Mouse (Mus musculus) large intestine, adult 2 months (tissue): ENCODE measurements around the gene Ccnt1. TPM values are rescaled to one million over a fixed set of nuclear protein-coding genes. Genes with fewer than 3 reads are reported as not detected.
"Not testable (repeated sequence)": the region's sequence is repeated elsewhere in the genome, so short reads cannot be mapped to it uniquely, and the experiment has no call there.

ENCODE experiments used
- DNase-seq: peaks from one replicate; pipeline ENCODE4 v3.0.0-alpha.2; 2012; ENCODE audit warnings: low read depth, low spot score
- WGBS: fragments of 180-500 bp; shearing (Covaris S2); methylation state at CpG from one replicate; pipeline ENCODE4 v1.1.7; 2018; 5-methylcytosine and 5-hydroxymethylcytosine counted together
- polyA plus RNA-seq: library from polyadenylated mRNA; depleted of rRNA; stranded (reverse); fragments of >200 nt; gene quantifications from 2 replicates; pipeline ENCODE4 v1.2.3, GENCODE M21; 2012

Gene Ccnt1
- polyA plus RNA-seq, 1 experiment = 6.7 TPM

DNA sequence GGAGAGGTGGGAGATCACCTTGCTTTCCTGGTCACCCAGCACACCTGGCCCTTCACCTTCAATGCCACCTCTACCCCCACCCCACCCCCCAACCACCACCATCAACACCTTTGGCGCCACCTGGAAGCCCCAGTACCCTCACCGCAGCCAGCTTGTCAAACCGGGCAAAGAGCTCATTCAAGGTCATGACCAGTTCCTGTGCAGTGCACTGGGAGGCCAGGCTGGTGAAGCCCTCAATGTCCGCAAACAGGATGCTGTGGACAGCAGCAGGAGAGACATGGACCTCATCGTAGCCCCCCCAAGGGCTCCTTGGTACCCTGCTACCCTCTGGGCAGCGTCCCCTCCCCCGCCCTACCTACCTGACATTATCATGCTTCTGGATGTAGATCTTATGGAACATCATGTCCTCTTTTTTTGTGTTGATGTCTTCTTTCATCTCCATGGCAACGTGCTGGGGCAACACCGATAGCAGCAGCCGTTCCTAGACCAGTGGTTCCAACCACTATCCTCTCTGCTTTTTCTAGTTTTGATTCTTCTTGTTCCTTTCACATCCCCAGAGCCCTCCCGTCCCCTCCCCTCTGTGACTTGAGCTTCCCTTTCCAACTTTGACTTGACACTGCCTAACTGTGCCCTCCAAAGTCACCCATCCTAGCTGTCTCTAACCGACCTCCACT is 29.4 kb upstream of the Ccnt1 start:
- DNase-seq = no peak
- 76% methylated on average over 12 of the region's 12 CpGs for WGBS

GRCm38 (mm10) chr15:98596609-98597008 is 25.9 kb upstream of the Ccnt1 start:
- 85% methylated on average over 14 of the region's 14 CpGs for WGBS
- DNase-seq = no peak

GRCm38 (mm10) chr15:98595049-98595448 is 24.3 kb upstream of the Ccnt1 start:
- WGBS = 48% methylated on average over 5 of the region's 5 CpGs
- DNase-seq = no peak

DNA sequence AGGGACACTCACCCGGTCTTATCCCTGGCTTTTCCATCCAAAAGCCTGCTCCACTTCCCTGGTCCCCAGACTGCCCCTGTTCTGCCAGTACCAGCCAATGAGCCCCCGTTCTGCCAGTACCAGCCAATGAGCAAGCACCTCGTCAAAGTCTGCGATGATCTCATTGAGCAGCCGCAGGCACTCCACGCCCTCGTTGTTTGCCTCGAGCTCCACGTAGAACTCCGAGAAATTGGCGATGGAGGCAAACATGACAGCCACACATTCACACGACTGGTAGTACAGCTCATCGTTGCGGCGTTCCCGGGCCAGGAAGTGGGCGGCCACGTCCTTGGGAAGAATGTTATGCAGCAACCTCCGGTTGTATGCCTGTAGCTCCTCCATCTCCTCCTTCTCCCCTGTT is 23.5 kb upstream of the Ccnt1 start:
- 71% methylated on average over 19 of the region's 19 CpGs for WGBS
- no peak for DNase-seq

DNA sequence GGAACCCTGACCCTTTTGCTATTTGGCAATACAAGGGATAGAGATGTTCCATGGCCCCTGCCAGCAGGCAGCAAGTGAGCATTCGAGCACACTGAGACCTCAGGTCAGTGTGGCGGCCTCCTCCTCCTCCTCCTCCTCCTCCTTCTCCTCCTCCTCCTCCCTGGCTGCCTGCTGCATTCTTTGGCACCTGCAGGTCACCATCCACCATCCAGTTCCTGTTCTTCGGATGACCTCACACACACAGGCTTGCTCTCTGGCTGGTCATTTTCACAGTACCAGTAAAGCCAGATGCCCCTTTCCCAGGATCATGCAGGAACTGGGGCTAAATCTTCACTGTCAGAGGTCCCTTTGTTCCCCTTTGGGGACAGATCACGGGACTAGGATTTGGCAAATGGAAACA is 20.7 kb upstream of the Ccnt1 start:
- WGBS = 58% methylated on average over 4 of the region's 4 CpGs
- DNase-seq = no peak

DNA sequence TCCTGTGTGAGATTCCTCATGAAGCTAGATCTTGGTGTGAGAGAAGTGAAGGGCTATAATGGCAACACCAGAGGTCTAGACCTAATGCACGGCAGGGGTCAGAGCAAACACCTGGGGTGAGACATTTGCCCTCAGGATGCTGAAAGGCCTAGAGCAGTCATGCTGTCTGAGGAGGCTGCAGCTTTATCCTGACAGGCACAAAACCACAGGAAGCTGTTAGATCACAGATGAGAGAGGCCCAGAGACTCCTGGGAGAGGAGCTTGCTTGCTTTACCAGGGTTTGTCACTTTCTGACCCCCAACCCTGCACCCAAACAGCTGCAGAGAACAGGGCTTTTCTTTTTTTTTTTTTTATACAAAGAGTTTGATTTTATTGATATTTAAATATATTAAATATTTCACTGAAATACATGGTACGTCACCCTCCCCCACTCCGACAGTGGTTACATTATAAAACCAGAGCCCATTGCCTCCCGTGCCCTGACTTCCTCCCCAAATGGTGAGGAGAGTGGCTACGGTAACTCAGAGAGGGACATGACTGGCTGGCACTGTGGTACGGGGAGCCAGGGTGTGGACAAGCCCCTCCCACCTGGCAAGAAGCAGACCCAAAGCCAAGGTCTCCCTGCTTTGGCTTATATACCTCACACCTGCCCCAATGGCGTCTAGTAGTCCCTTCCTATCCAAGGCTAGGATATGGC is 19.1 kb upstream of the Ccnt1 start:
- WGBS = 37% methylated on average over 7 of the region's 7 CpGs
- no peak for DNase-seq

DNA sequence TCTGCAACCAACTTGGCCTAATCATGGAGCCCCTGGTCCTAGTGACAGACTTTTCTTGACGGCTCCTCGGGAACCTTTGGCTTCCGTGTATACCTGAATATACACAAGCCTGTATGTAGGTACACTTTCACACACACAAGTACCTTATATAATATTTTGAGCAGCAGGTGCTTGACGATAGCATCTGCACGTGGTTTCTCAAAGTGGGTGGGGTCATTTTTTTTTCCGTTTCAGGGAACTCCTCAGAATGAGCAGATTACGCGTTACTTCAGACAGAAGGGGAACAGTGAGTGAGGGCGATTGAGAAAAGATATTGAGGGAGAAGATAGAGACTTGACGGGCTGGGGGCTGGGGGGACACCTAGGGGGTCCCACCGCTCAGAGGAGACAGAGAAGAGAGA is 17.0 kb upstream of the Ccnt1 start:
- no peak for DNase-seq

DNA sequence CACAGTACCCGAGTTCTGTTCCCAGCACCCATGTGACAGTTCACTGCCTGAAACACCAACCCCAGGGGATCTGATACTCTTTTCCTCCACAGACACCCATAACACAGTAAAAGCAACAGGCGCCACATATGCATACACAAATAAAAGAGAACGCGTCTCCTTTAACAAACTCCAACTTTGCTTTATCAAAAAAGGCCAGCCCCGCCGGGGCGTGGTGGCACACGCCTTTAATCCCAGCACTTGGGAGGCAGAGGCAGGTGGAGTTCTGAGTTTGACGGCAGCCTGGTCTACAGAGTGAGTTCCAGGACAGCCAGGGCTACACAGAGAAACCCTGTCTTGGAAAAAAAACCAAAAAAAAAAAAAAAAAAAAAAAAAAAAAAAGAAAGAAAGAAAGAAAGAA is 15.4 kb upstream of the Ccnt1 start:
- DNase-seq = not testable (repeated sequence)
- WGBS = 31% methylated on average over 9 of the region's 9 CpGs

More for the DNA sequence above, 17.0 kb upstream of the Ccnt1 start:
- WGBS = 44% methylated on average over 11 of the region's 11 CpGs

GRCm38 (mm10) chr15:98585421-98585820 is 14.7 kb upstream of the Ccnt1 start:
- DNase-seq = no peak
- WGBS = 28% methylated on average over 7 of the region's 7 CpGs

DNA sequence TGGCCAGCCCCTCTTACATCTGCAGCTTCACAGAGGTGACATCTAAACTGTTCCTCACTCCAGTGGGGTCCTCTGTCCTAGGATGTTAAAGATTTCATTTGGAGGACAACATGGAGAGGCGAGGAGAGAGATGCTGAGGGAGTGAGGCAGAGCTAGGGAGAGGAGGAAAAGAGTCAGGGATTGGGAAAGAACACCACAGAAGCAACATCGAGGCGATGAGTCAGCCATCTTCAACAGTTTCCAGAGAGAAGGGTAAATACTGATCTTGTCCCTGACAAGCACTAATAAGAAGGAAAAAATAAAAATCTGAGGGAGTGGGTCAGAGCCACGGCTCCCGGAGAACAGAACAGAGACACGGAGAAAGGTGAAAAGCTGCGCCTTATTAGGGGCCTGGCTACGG is 12.3 kb upstream of the Ccnt1 start:
- no peak for DNase-seq
- WGBS = 64% methylated on average over 8 of the region's 8 CpGs

DNA sequence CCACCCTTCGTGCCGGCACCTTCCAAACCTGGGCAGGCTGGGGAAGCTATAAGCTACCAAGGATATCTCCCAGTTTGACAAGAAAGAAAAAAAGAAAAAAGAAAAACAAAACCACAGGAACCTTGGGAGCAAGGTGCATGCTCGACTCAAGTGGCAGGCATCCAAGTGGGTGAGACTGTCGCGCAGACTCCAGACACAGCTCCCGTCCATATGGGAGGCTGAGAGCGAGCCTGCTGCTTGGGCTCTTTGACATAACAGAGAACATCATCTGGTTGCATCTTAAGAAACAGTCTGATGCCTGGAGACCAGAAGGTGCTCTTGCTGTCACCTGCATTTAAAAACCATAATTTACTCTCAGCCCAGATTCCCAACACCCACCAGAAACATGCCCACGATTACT is 11.7 kb upstream of the Ccnt1 start:
- DNase-seq = no peak
- 28% methylated on average over 8 of the region's 8 CpGs for WGBS

DNA sequence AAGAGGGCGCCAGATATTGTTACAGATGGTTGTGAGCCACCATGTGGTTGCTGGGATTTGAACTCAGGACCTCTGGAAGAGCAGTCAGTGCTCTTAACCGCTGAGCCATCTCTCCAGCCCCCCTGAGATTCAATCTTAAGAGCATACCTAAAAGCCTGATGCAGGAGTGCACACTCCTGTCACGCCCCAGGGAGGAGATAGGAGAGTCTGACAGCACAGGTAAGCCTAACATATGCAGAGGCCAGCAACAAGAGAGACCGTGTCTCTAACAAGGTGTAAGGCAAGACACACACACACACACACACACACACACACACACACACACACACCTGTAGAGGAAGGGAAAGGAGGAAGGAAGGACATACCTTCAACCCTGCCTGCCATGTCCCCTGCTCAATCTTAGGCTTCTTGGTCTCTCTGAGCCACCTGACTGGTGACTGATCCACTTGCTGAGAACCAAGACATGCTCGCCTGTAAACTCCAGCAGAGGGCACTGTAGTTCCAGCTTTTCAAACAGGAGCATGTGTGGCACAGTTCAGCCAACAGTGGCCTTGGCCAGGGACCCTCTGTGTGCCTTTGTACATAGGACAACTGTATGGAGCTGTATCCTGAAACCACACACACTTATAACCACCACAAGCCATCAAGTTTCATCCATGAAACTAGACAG is 9.2 kb upstream of the Ccnt1 start:
- DNase-seq = peak; percentile 82
- 22% methylated on average over 4 of the region's 5 CpGs for WGBS

GRCm38 (mm10) chr15:98579310-98579709 is 8.6 kb upstream of the Ccnt1 start:
- WGBS = 94% methylated on average over 2 of the region's 2 CpGs

DNA sequence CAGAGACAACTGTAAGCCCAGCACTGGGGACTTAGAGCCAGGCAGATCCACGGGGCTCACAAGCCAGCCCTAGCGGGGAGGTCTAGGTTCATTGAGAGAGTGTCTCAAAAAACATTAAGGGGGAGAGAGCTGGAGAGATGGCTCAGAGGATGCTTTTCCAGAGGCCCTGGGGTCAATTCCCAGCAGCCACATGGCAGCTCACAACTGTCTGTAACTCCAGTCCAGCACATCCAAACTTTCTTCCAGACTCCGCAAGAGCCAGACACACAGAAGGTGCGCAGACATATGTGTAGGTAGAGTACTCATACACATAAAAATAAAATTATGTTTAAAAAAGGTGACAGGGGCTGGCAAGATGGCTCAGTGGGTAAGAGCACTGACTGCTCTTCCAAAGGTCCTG is 2.6 kb upstream of the Ccnt1 start:
- DNase-seq = no peak
- 85% methylated on average over 4 of the region's 4 CpGs for WGBS

More at GRCm38 (mm10) chr15:98579310-98579709, 8.6 kb upstream of the Ccnt1 start:
- DNase-seq = no peak

DNA sequence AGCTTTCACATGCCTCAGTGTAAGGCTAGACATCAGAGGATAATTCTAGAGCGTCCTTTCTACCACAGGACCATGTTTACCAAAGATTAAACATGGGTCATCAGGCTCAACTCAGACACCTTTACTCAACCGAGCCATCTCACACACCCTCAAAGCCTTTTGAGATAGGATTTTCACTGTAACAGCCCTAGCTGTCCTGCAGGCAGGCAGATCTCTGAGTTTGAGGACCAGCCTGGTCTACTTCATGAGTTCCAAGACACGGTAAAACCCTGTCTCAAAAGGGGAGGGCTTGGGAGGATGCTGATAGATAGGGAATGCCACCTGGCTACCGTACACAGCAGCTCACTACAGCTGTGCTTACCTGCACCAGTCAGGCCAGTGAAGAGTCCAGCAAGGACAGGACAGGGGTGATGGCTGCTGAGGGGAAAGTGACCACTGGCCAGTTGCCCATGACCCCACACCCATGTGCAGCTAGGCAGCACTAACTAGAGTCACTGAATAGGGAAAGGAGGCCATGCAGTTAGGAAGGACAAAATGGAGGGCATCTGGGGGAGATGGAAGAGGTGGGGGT is 843 bp downstream of the Ccnt1 start:
- no peak for DNase-seq
- 65% methylated on average over 4 of the region's 4 CpGs for WGBS

- DNase-seq = no peak
- 60% methylated on average over 7 of the region's 7 CpGs for WGBS
Observed at GRCm38 (mm10) chr15:98569216-98569615, 1.5 kb downstream of the Ccnt1 start.

DNA sequence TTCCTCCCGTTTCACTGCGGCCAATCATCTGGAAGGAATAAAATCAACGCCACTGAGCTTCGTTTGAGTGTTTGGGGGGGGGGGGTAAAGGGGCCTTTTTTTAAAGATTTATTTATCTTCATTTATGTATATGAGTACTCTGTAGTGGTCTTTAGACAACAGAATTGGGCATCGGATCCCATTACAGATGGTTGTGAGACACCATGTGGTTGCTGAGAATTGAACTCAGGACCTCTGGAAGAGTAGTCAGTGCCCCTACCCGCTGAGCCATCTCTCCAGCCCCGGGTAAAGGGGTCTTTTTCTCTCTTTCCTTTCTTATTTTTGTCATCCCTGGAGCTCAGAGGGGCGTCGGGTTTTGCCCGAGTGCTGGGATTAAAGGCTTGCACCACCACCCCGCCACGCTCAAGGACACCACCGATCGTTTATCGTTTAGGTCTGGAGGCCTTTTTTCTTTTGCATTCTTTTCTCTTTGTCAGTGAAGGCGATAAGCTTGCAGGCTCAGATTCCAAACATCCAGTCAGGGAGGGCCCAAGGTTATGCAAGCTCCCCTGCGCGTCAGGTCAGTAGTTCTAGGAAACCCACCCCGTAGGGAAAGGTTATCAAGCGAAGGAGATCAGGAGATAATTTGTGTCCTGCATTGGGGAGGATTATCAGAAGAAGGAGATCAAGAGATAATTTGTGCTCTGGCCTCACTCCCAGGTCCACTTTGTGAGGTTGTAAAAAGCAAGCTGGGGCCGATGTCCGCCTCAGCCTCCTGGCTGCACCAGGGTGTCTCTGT is 2.3 kb downstream of the Ccnt1 start:
- WGBS = 3% methylated on average over 22 of the region's 22 CpGs

DNA sequence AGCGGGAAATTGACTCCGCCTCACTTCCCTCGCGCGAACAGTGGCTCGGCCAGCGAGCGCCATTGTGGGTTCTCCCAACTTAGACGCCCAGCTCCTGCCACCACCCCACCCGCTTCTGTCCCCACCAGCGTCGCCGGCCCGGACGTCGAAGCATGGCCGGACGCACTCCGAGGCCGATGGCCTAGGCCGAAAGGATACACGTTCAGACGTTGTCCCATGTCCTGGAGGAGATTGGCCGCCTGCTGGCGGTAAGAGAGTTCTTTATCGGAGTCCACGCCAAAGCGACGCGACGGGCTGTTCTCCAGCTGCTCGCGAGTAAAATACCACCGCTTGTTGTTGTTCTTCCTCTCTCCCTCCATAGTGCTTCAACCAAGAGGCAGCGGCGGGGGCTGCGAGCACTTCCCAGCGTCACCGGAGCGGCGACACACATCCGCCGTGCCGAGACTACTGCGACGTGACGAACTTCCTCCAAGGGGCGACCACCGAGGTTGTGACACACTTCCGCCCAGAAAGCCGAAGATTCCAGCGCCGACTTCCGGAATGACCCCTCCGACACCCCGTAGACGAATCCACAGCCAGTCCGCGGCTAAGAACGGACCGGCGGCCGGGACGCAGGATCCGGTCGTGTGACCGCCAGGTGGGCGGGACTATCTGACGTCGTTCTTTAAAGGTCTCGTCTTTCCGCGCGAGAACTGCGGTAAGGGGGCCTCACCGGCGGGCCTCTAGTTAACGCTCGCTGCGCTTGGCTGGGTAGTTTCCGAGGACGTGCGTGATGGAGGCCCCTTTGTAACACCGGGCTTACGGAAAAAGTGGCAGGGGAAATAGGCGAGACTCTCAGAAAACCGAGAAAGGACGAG is 3.2 kb downstream of the Ccnt1 start:
- peak; percentile 88 for DNase-seq
- under 1% methylated on average over 88 of the region's 88 CpGs for WGBS

More for the DNA sequence above, 2.3 kb downstream of the Ccnt1 start:
- DNase-seq = no peak

GRCm38 (mm10) chr15:98566973-98567277 is 3.8 kb downstream of the Ccnt1 start:
- DNase-seq = no peak
- 0% methylated on average over 15 of the region's 15 CpGs for WGBS
